Mouse (Mus musculus): ENCODE results near the gene Kcna2. TPM values are rescaled to one million over a fixed set of nuclear protein-coding genes. Genes with fewer than 3 reads are reported as not detected.

Gene Kcna2
- polyA plus RNA-seq, 1 experiment from 2014 or later = 0.01 TPM

- peaks cover 2% of the 10 kb centered on the region for H3K27me3 ChIP-seq
- ChIA-PET POLR2A (no interaction called here), CTCF (interaction anchor here (1.2 kb wide), 1 partner anchor 177 kb away, joined by 3 read pairs; no protein-coding TSS in a partner anchor)
- in situ Hi-C loops (cut with MboI; ENCODE audit: low pct_unique_long_range_greater_than_20kb) = no loop called here
- DNase-seq (ENCODE audit: low read depth, low spot score) (no peak), ATAC-seq (no peak)
- no peak for TF ChIP-seq CTCF (IDR thresholded peaks at IDR 0.05)
Measured at GRCm38 (mm10) chr3:107080803-107081202, 20.1 kb upstream of the Kcna2 start.

- H3K27me3 ChIP-seq = peaks cover 2% of the 10 kb centered on the region
- ChIA-PET CTCF (interaction anchor here (1.2 kb wide), 1 partner anchor 178 kb away, joined by 3 read pairs; no protein-coding TSS in a partner anchor), POLR2A (no interaction called here)
- no peak for DNase-seq (ENCODE audit: low read depth, low spot score)
- ATAC-seq = no peak
- in situ Hi-C loops (cut with MboI; ENCODE audit: low pct_unique_long_range_greater_than_20kb) = no loop called here
- TF ChIP-seq CTCF (IDR thresholded peaks at IDR 0.05) = peak; percentile 62
Measured at GRCm38 (mm10) chr3:107081227-107081626, 19.7 kb upstream of the Kcna2 start.

GRCm38 (mm10) chr3:107084586-107084985, 16.4 kb upstream of the Kcna2 start:
- in situ Hi-C loops (cut with MboI; ENCODE audit: low pct_unique_long_range_greater_than_20kb) = no loop called here
- H3K27me3 ChIP-seq = peaks cover 6% of the 10 kb centered on the region

GRCm38 (mm10) chr3:107087410-107087809, 13.5 kb upstream of the Kcna2 start:
- ATAC-seq = no peak
- TF ChIP-seq CTCF (IDR thresholded peaks at IDR 0.05) = no peak
- in situ Hi-C loops (cut with MboI; ENCODE audit: low pct_unique_long_range_greater_than_20kb) = no loop called here
- no peak for DNase-seq (ENCODE audit: low read depth, low spot score)
- H3K27me3 ChIP-seq = peaks cover 3% of the 10 kb centered on the region
- ChIA-PET CTCF (no interaction called here), POLR2A (no interaction called here)

More at GRCm38 (mm10) chr3:107084586-107084985, 16.4 kb upstream of the Kcna2 start:
- CTCF ChIA-PET = no interaction called here
- POLR2A ChIA-PET = no interaction called here
- TF ChIP-seq CTCF (IDR thresholded peaks at IDR 0.05) = no peak
- ATAC-seq (no peak), DNase-seq (ENCODE audit: low read depth, low spot score) (no peak)

- ATAC-seq (no peak), DNase-seq (ENCODE audit: low read depth, low spot score) (no peak)
- POLR2A ChIA-PET = no interaction called here
- CTCF ChIA-PET = interaction anchor here (1.5 kb wide), 1 partner anchor 8 kb away, joined by 4 read pairs; no protein-coding TSS in a partner anchor
- H3K27me3 ChIP-seq = peaks cover 3% of the 10 kb centered on the region
- TF ChIP-seq CTCF (IDR thresholded peaks at IDR 0.05) = no peak
- in situ Hi-C loops (cut with MboI; ENCODE audit: low pct_unique_long_range_greater_than_20kb) = no loop called here
Measured at GRCm38 (mm10) chr3:107088820-107089219, 12.1 kb upstream of the Kcna2 start.

- no peak for DNase-seq (ENCODE audit: low read depth, low spot score)
- POLR2A ChIA-PET = no interaction called here
- TF ChIP-seq CTCF (IDR thresholded peaks at IDR 0.05) = no peak
- CTCF ChIA-PET = interaction anchor here (1.5 kb wide), 1 partner anchor 8 kb away, joined by 4 read pairs; no protein-coding TSS in a partner anchor
- no peak for ATAC-seq
- H3K27me3 ChIP-seq = peaks cover 3% of the 10 kb centered on the region
- in situ Hi-C loops (cut with MboI; ENCODE audit: low pct_unique_long_range_greater_than_20kb) = no loop called here
Measured at GRCm38 (mm10) chr3:107089475-107089874, 11.5 kb upstream of the Kcna2 start.

- TF ChIP-seq CTCF (IDR thresholded peaks at IDR 0.05) = no peak
- ChIA-PET CTCF (no interaction called here), POLR2A (no interaction called here)
- DNase-seq (ENCODE audit: low read depth, low spot score) = no peak
- in situ Hi-C loops (cut with MboI; ENCODE audit: low pct_unique_long_range_greater_than_20kb) = loop anchor here (10.0 kb wide), 1 partner anchor 185 kb away; the partner anchor contains the start of gene Lamtor5
- peaks cover 3% of the 10 kb centered on the region for H3K27me3 ChIP-seq
- ATAC-seq = no peak
Measured at GRCm38 (mm10) chr3:107090001-107090400, 10.9 kb upstream of the Kcna2 start.

- CTCF ChIA-PET = no interaction called here
- peaks cover 3% of the 10 kb centered on the region for H3K27me3 ChIP-seq
- ATAC-seq (no peak), DNase-seq (ENCODE audit: low read depth, low spot score) (no peak)
- in situ Hi-C loops (cut with MboI; ENCODE audit: low pct_unique_long_range_greater_than_20kb) = loop anchor here (10.0 kb wide), 1 partner anchor 184 kb away; the partner anchor contains the start of gene Lamtor5
- POLR2A ChIA-PET = no interaction called here
- no peak for TF ChIP-seq CTCF (IDR thresholded peaks at IDR 0.05)
Measured at GRCm38 (mm10) chr3:107090403-107091150, 10.4 kb upstream of the Kcna2 start.

- peak; percentile 38 for ATAC-seq
- POLR2A ChIA-PET = no interaction called here
- CTCF ChIA-PET = interaction anchor here (0.7 to 2.7 kb wide), 19 partner anchors 9 to 369 kb away, joined by 3 to 16 read pairs (median 3); no protein-coding TSS in a partner anchor
- peak; percentile 9 for DNase-seq (ENCODE audit: low read depth, low spot score)
- peak; percentile 94 for TF ChIP-seq CTCF (IDR thresholded peaks at IDR 0.05)
- no peaks in the 10 kb centered on the region for H3K27me3 ChIP-seq
- in situ Hi-C loops (cut with MboI; ENCODE audit: low pct_unique_long_range_greater_than_20kb) = loop anchor here (10.0 kb wide), 1 partner anchor 181 kb away; the partner anchor contains the start of gene Lamtor5
Measured at GRCm38 (mm10) chr3:107094028-107094427, 6.9 kb upstream of the Kcna2 start.

- ChIA-PET CTCF (no interaction called here), POLR2A (no interaction called here)
- in situ Hi-C loops (cut with MboI; ENCODE audit: low pct_unique_long_range_greater_than_20kb) = loop anchor here (10.0 kb wide), 1 partner anchor 179 kb away; the partner anchor contains the start of gene Lamtor5
- no peak for TF ChIP-seq CTCF (IDR thresholded peaks at IDR 0.05)
- ATAC-seq (no peak), DNase-seq (ENCODE audit: low read depth, low spot score) (no peak)
- peaks cover 16% of the 10 kb centered on the region for H3K27me3 ChIP-seq
Measured at GRCm38 (mm10) chr3:107096269-107096731, 4.6 kb upstream of the Kcna2 start.

- ATAC-seq (no peak), DNase-seq (ENCODE audit: low read depth, low spot score) (no peak)
- no peak for TF ChIP-seq CTCF (IDR thresholded peaks at IDR 0.05)
- peaks cover 50% of the 10 kb centered on the region for H3K27me3 ChIP-seq
- ChIA-PET POLR2A (no interaction called here), CTCF (no interaction called here)
- in situ Hi-C loops (cut with MboI; ENCODE audit: low pct_unique_long_range_greater_than_20kb) = loop anchor here (10.0 kb wide), 1 partner anchor 175 kb away; the partner anchor contains the start of gene Lamtor5
Measured at GRCm38 (mm10) chr3:107099866-107100265, 1.1 kb upstream of the Kcna2 start.
